Mouse (Mus musculus) kidney, embryonic 15.5 days (tissue): Measurements from ENCODE around the gene Nt5c2. TPM values are rescaled to one million over a fixed set of nuclear protein-coding genes. Genes with fewer than 3 reads are reported as not detected.
A peak's percentile ranks its signal among the peaks of the same experiment; 100 is the strongest.
"Not testable (repeated sequence)": the region's sequence is repeated elsewhere in the genome, so short reads cannot be mapped to it uniquely, and the experiment has no call there.

Source experiments
- ATAC-seq: fragments of 200-750 bp; cut with Nextera tagmentation; replicated peaks from 2 replicates; pipeline ENCODE4 v1.8.0; 2017; ENCODE audit warnings: moderate TSS enrichment; ENCODE audit not compliant: low FRiP score
- H3K27ac ChIP-seq: fragments of 300-500 bp; sonication (generic); 2 replicates; pipeline ENCODE4 v1.5.1; 2015; ENCODE audit warnings: mild to moderate bottlenecking, inconsistent platforms
- H3K27me3 ChIP-seq: fragments of 300-500 bp; sonication (generic); 2 replicates; pipeline ENCODE4 v1.6.1; 2015; ENCODE audit warnings: inconsistent platforms
- H3K36me3 ChIP-seq: fragments of 300-500 bp; sonication (generic); 2 replicates; pipeline ENCODE4 v1.6.1; 2015; ENCODE audit warnings: inconsistent platforms
- H3K4me1 ChIP-seq: fragments of 300-500 bp; sonication (generic); 2 replicates; pipeline ENCODE4 v1.6.1; 2015; ENCODE audit warnings: inconsistent platforms
- H3K4me2 ChIP-seq: fragments of 300-500 bp; sonication (generic); 2 replicates; pipeline ENCODE4 v1.6.1; 2015; ENCODE audit warnings: moderate library complexity, mild to moderate bottlenecking, inconsistent platforms
- H3K4me3 ChIP-seq: fragments of 300-500 bp; sonication (generic); replicated peaks from 2 replicates; pipeline ENCODE4 v1.5.1; 2015; ENCODE audit warnings: mild to moderate bottlenecking, inconsistent platforms
- H3K9ac ChIP-seq: fragments of 300-500 bp; sonication (generic); 2 replicates; pipeline ENCODE4 v1.6.1; 2015; ENCODE audit warnings: mild to moderate bottlenecking, inconsistent platforms
- H3K9me3 ChIP-seq: fragments of 300-500 bp; sonication (generic); replicated peaks from 2 replicates; pipeline ENCODE4 v1.6.1; 2016; ENCODE audit warnings: inconsistent platforms
- WGBS: fragments of 180-500 bp; shearing (Covaris S2); methylation state at CpG from one replicate; pipeline ENCODE4 v1.1.7; 2015; ENCODE audit warnings: mixed read lengths; 5-methylcytosine and 5-hydroxymethylcytosine counted together
- polyA plus RNA-seq: library from polyadenylated mRNA; unstranded; fragments of >200 nt; fragmentation: Nextera tagmentation; extraction: Ambion mirVana; gene quantifications from 2 replicates; pipeline ENCODE4 v1.2.1, GENCODE M21; 2015

Gene Nt5c2
- polyA plus RNA-seq, 1 experiment from 2014 or later = 79.6 TPM

DNA sequence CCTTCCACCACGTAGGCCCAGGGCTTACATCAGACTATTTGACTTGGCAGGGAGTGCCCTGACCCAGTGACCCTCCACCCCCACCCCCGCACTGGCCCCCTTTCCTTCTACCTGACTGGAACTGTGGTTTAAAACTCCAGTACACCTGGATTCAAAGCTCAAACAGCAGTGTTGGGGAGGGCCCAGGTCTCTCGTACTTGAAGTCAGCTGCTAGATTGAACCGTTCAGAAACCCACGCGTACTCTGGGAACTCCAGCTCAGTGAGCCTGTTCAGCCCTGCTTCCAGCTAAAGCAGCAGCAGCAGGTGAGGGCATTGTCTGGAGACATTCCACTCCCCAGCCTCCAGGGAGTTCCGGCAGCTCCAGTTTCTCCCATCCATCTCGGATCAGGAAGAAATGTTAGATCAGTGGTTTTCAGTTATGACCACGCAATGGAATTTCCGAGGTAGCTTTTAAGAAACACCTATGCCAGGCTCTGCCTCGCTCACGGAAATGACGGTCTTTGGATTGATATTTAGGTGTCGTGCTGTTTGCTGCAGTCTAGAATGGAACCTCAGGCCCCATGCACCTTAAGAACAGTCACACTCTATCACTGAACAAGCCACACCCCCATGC lies 31.5 kb downstream of the Nt5c2 start:
- Histone ChIP-seq H3K27ac (peak overlapping the region; percentile 82), H3K9ac (no peak overlapping the region), H3K27me3 (no peaks in the 10 kb centered on the region), H3K4me1 (peaks cover 54% of the 10 kb centered on the region), H3K4me3 (no peak overlapping the region), H3K36me3 (no peaks in the 10 kb centered on the region), H3K9me3 (no peaks in the 10 kb centered on the region), H3K4me2 (peak overlapping the region; percentile 35)
- WGBS = 36% methylated on average over 14 of the region's 14 CpGs
- no peak for ATAC-seq

DNA sequence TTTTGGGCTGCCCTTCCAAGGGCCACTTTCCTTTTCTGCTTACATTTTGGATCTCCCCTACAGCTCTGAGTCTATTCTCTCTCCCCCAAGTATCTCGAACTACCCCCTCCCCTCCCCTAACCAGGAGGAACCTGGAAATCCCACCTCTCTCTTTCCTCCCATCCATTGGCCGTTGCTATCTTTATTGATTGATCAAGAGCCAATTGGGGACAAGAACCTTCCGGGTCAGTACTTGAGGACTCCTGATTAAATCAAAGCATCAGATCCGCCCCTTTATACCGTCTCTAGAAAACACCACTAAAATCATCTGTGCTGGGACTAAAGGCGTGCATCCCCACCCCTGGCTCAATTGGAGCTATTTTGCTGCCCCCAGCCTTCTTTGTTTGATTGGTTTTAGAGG lies 33.5 kb downstream of the Nt5c2 start:
- Histone ChIP-seq H3K9ac (no peak overlapping the region), H3K4me1 (peaks cover 41% of the 10 kb centered on the region), H3K4me2 (no peak overlapping the region), H3K9me3 (no peaks in the 10 kb centered on the region), H3K27me3 (no peaks in the 10 kb centered on the region), H3K4me3 (no peak overlapping the region), H3K36me3 (no peaks in the 10 kb centered on the region), H3K27ac (no peak overlapping the region)
- ATAC-seq = no peak
- WGBS = 33% methylated on average over 6 of the region's 6 CpGs

DNA sequence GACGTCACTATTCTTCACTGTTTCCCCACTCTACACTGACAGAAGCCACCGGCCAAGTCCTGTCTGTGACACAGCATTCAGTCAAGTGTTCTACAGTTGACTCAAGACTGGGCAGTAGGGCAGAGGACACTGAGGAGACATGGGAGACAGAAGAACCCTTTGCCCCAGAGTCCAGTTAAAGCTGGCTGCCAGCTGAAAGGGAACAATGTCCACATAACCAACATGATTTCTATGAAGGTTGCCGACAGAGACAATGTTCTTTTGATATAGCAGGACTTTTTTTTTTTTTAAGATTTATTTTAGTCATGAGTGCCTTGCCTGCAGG lies 35.2 kb downstream of the Nt5c2 start:
- H3K27me3 ChIP-seq = no peaks in the 10 kb centered on the region
- H3K4me2 ChIP-seq = no peak overlapping the region
- ATAC-seq = no peak
- H3K9ac ChIP-seq = no peak overlapping the region
- peaks cover 40% of the 10 kb centered on the region for H3K4me1 ChIP-seq
- WGBS = 81% methylated on average over 3 of the region's 3 CpGs
- H3K27ac ChIP-seq = no peak overlapping the region
- no peak overlapping the region for H3K4me3 ChIP-seq
- no peaks in the 10 kb centered on the region for H3K36me3 ChIP-seq
- H3K9me3 ChIP-seq = no peaks in the 10 kb centered on the region

DNA sequence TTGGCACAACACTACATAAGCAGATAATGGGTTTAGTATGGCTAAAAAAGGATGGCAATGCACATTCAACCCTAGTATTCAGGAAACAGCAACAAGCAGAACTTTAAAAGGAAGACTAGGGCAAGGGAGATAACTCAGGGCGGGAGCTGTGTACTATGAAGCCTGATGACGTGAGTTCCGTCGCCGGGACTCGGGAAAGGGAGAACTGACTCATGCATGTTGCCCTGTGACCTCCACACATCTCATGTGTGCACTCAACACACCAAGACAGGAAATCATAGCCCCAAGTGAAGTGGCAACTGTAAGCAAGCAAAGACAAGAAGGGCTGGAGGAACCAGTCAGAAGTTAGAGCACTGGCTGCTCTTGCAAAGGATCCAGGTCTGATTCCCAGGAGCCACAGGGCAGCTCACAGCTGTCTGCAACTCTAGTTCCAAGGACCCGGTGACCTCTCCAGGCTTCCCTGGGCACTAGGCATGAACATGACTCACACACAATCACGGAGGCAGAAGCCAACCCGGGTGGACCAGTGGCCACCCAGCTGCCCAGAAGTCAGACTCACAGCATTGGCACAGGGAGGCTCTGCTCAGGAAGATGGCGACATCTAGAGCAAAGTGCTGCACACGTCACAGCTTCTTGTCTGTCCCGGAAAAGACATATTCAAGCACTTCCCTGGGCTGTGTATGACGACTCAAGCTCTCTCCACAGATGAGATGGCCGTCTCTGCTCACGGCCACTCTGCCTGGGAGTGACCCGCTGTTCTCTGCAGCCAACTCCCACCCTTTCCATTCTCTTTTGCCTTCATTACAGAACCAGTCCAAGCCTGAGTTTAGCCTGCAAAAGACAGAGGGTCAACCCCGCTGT lies 35.8 kb downstream of the Nt5c2 start:
- 77% methylated on average over 17 of the region's 17 CpGs for WGBS
- Histone ChIP-seq H3K27me3 (no peaks in the 10 kb centered on the region), H3K27ac (no peak overlapping the region), H3K36me3 (no peaks in the 10 kb centered on the region), H3K9me3 (no peaks in the 10 kb centered on the region), H3K9ac (no peak overlapping the region), H3K4me3 (no peak overlapping the region), H3K4me2 (no peak overlapping the region), H3K4me1 (peaks cover 35% of the 10 kb centered on the region)
- ATAC-seq = no peak

DNA sequence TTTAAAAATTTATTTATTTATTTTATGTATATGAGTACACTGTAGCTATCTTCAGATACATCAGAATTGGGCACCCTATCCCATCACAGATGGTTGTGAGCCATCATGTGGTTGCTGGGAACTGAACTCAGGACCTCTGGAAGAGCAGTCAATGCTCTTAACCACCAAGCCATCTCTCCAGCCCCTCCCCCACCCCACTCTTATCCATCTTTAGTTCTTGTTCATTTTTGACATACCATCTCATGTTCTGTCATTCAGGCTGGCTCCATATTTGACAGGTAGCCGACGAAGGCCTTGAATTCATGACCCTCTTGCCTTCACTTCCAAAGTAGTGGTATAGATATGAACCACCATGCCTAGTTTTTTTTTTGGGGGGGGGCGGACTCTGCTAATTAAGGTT lies 36.9 kb downstream of the Nt5c2 start:
- not testable (repeated sequence) for H3K4me2 ChIP-seq, H3K27me3 ChIP-seq, H3K27ac ChIP-seq, ATAC-seq, H3K9ac ChIP-seq, H3K36me3 ChIP-seq, H3K9me3 ChIP-seq, H3K4me3 ChIP-seq
- H3K4me1 ChIP-seq = peaks cover 25% of the 10 kb centered on the region
- WGBS = 97% methylated on average over 3 of the region's 3 CpGs

DNA sequence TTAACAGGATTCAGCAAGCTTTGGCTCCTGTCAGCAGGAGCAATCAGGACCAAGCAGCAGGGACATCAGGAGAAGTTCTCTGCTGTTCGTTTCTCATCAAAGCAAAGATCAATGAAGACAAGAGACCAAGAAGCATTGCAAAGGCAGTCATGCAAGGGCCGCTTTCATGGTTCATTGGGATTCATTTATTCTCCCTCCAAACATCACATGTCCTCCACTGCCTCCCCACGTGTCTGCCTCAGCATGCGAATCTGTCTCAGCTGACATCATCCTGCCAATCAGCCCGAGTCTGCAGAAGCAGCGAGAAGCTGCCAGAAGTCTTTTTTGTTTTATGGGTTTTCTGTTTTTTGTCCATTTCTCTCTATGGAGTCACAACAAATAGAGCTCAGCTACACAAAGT lies 37.5 kb downstream of the Nt5c2 start:
- H3K4me3 ChIP-seq = no peak overlapping the region
- no peak overlapping the region for H3K4me2 ChIP-seq
- H3K36me3 ChIP-seq = no peaks in the 10 kb centered on the region
- H3K4me1 ChIP-seq = peaks cover 19% of the 10 kb centered on the region
- H3K9me3 ChIP-seq = no peaks in the 10 kb centered on the region
- no peak overlapping the region for H3K9ac ChIP-seq
- no peak overlapping the region for H3K27ac ChIP-seq
- WGBS = 34% methylated on average over 6 of the region's 6 CpGs
- no peaks in the 10 kb centered on the region for H3K27me3 ChIP-seq
- peak; percentile 58 for ATAC-seq

DNA sequence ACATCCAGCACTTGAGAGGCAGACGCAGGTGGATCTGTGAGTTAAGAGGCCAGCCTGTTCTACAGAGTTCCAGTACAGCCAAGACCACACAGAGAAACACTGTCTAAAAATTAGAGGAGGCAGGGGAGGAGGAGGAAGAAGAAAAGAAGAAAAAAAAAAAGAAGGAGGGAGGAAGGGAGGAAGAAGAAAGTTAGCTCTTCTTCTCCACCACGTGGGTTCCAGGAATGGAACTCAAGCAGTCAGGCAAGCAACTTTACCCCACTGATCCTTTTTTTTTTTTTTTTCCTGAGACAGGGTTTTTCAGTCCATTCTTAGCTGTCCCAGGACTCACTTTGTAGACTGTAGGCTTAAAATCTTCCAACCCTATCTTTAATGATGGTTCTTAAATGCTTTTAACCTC lies 38.2 kb downstream of the Nt5c2 start:
- Histone ChIP-seq H3K27me3 (no peaks in the 10 kb centered on the region), H3K27ac (no peak overlapping the region), H3K36me3 (no peaks in the 10 kb centered on the region), H3K9me3 (no peaks in the 10 kb centered on the region), H3K4me2 (no peak overlapping the region), H3K4me3 (no peak overlapping the region), H3K9ac (no peak overlapping the region), H3K4me1 (peaks cover 16% of the 10 kb centered on the region)
- 55% methylated on average over 2 of the region's 2 CpGs for WGBS
- no peak for ATAC-seq

DNA sequence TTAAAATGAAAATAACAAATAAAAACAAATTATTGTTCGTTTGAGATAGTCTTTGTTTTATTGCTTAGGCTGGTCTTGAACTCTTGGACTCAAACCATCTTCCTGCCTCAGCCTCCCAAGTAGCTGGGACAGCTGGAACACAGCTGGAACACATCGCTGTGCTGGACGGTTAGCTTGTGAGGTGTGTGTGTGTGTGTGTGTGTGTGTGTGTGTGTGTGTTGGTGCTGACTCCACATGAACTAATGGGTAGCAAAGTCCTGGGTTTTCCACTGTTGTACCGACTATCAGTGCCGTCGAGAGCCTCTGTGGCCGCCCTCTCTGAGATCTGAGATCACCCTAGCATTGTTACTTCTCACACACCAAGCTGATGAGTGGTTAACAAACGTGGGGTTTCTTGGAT lies 39.0 kb downstream of the Nt5c2 start:
- WGBS = 86% methylated on average over 8 of the region's 8 CpGs
- Histone ChIP-seq H3K4me1 (peaks cover 23% of the 10 kb centered on the region), H3K27me3 (no peaks in the 10 kb centered on the region), H3K4me3 (no peak overlapping the region), H3K36me3 (no peaks in the 10 kb centered on the region), H3K27ac (no peak overlapping the region), H3K9ac (no peak overlapping the region), H3K9me3 (no peaks in the 10 kb centered on the region), H3K4me2 (no peak overlapping the region)
- no peak for ATAC-seq

DNA sequence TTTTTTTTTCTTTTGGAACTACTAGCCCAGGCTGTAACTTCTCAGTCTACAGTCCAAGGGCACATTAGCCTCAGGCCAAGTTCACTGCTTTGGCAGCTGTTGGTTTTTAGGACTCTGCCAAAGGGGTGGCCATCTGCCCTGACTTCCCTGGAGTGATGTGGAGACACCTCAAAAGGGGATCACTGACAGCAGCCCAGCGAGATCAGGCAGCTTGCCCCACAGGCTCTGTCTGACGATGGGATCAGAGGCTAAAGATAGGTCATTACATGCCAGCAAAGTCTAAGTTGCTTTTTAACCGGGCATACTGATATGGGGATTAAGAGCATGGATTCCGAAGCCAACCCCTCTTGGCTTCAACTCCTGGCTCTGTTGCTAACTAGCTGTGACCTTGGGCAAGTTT lies 39.4 kb downstream of the Nt5c2 start:
- peaks cover 25% of the 10 kb centered on the region for H3K4me1 ChIP-seq
- ATAC-seq = no peak
- no peak overlapping the region for H3K4me2 ChIP-seq
- H3K27ac ChIP-seq = no peak overlapping the region
- H3K9me3 ChIP-seq = no peaks in the 10 kb centered on the region
- H3K4me3 ChIP-seq = no peak overlapping the region
- H3K36me3 ChIP-seq = no peaks in the 10 kb centered on the region
- H3K9ac ChIP-seq = no peak overlapping the region
- H3K27me3 ChIP-seq = no peaks in the 10 kb centered on the region
- 75% methylated on average over 4 of the region's 4 CpGs for WGBS

DNA sequence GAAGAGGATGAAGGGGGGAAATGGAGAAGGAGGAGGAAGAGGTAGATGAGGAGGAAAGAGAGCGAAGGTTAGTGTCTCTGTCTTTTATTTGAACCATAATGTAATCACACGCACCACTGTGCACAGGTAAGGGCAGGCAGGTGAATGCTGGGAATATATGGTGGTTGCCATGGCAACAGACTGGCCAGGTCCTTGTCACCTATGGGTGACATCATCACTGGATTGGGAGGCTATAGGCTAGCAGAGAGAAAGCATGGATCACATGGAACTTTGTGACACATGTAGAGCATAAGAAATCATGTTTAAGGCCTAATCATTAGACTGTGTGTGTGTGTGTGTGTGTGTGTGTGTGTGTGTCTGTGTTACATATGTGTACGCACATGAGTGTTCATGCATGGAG lies 42.8 kb downstream of the Nt5c2 start:
- H3K27me3 ChIP-seq = no peaks in the 10 kb centered on the region
- no peaks in the 10 kb centered on the region for H3K9me3 ChIP-seq
- no peaks in the 10 kb centered on the region for H3K36me3 ChIP-seq
- H3K27ac ChIP-seq = no peak overlapping the region
- H3K9ac ChIP-seq = no peak overlapping the region
- H3K4me2 ChIP-seq = no peak overlapping the region
- no peak for ATAC-seq
- H3K4me3 ChIP-seq = no peak overlapping the region
- peaks cover 35% of the 10 kb centered on the region for H3K4me1 ChIP-seq
- 92% methylated on average over 3 of the region's 3 CpGs for WGBS

DNA sequence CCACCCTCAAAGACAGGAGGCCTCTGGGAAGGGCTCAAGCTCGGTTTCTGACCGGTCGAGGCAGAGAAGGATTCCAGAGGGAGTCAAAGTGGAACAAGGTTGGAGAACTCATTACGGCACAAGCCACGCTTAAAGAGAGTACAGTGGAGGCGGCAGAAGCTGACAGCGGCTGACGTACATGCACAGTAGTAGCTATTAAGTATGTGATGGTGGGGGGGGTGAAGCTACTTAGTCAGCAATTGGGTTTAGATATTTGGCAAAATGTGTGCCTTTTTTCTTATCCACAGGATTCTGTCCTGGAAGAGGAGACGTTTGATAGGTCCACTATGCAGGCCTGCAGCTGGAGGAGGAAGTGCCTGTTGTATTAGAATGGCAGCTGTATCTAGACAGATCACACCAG lies 43.2 kb downstream of the Nt5c2 start:
- H3K4me2 ChIP-seq = no peak overlapping the region

DNA sequence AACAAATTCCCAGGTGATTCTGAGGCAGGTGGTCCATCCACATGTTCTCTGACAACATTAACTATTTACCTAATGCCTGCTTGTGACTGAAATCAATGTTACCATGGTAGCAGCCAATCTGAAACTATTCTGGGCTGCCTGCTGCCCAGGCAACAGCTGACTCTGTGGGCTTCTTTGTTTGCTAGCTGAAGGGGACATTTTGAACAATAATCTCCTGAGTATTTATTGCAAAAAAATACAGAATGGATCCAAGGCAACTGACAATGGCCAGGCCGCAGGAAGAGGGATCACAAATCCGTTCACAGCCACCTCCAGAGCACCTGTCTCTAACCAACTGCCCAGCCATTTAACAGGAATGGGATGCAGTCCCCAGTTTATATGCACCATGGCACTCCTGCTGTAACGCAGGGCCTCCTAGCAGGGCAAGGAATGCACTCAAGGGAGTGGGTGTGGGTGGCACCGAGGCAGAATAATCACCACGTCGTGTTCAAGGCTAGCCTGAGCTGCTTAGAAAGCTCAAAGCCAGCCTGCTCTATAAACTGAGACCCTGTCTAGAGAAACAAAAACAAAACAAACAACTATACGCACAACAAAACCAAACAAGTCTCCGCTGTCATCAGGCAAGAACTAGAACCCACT lies 43.8 kb downstream of the Nt5c2 start:
- Histone ChIP-seq H3K4me3 (no peak overlapping the region), H3K27ac (no peak overlapping the region), H3K4me1 (peaks cover 35% of the 10 kb centered on the region), H3K9ac (no peak overlapping the region), H3K36me3 (no peaks in the 10 kb centered on the region), H3K9me3 (no peaks in the 10 kb centered on the region), H3K27me3 (no peaks in the 10 kb centered on the region), H3K4me2 (no peak overlapping the region)
- 67% methylated on average over 8 of the region's 8 CpGs for WGBS
- no peak for ATAC-seq

More for the DNA sequence above, 43.2 kb downstream of the Nt5c2 start:
- ATAC-seq = no peak
- Histone ChIP-seq H3K36me3 (no peaks in the 10 kb centered on the region), H3K9ac (no peak overlapping the region), H3K27me3 (no peaks in the 10 kb centered on the region), H3K4me3 (no peak overlapping the region), H3K27ac (no peak overlapping the region), H3K9me3 (no peaks in the 10 kb centered on the region), H3K4me1 (peaks cover 35% of the 10 kb centered on the region)
- WGBS = 63% methylated on average over 9 of the region's 9 CpGs
